Mouse (Mus musculus): ENCODE data around the gene Agpat3.

Gene Agpat3

GRCm38 (mm10) chr10:78324556-78325164, 27.6 kb downstream of the Agpat3 start:
- no peak for DNase-seq (ENCODE audit: low spot score in 2 of 2)

DNA sequence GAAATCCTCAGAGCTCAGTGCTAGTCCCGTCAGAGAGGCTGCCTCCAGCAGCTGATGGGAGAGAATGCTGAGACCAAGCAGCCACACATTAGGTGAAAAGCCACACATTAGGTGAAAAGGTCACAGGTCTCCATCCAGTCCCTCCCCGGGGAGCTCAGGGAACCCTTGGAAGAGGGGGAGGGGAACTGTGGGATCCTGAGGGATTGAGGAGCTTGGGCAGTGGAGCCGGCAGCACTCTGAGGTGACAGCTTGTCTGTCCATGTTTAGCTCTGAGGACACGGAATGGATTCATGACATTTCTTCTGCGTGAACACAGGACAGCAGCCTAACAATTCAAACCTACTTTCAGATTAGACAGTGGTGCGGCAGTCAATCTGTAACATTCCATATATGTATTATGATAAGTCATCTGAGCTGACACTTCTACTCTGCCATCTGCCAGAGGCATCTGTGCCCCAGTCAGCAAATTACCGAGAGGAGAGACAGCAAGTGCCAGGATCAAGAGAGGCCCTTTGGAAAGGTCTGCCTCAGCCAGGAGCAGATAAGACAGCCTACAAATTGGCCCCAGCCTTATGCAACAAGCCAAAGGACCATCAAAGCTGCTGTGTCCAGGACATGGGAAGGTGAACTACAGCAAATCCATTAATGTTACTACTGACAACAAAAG, 28.9 kb downstream of the Agpat3 start:
- DNase-seq (ENCODE audit: low spot score in 2 of 2) = no peak

DNA sequence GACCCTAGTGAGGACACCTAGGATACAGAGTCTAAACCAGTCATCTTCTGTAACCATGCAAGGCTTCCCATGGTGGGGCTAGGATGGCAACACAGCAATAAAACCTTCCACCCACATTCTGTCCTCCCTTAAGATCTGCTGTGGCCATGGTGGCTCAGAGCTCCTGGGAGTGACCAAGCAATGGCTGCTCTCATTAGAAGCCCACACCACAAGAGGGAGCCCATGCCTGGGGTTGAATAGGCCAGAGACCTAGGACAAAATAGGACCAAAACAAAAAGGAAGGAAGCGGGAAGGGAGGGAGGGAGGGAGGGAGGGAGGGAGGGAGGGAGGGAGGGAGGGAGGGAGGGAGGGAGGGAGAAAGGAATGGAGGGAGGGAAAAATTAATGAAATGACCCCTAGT, 29.5 kb downstream of the Agpat3 start:
- no peak for DNase-seq (ENCODE audit: low spot score in 2 of 2)

DNA sequence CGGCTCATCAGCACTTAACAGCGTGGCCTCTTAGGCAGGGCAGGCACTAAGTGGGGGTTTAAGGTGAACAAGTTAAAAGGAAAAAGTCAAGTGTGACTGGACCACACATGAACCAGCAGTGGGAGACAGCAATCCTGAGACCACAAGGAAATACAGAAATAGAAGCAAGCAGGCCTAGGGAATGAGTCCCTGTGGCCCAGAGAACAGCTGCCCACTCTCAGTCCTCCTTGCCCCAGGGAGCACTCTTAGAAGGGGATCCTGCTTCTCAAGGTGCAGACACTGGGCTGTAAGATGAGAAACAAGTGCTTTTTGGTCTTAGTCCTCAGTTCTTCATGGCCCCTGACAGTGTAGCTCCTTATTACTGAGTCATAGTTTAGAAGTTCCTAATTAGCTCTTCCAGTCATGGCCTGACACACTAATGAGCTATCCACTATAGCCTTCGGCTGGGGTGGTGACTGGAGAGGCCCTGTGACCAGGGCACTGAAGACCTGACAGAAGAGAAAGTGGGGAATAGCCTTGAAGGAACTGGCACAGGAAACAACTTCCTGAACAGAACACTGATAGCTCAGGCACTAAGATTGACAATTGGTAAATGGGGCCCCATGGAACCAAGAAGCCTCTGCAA, 31.0 kb downstream of the Agpat3 start:
- no peak for DNase-seq (ENCODE audit: low spot score in 2 of 2)

- DNase-seq (ENCODE audit: low spot score in 2 of 2) = no peak
These were observed 31.8 kb downstream of the Agpat3 start for GRCm38 (mm10) chr10:78320526-78320925.

GRCm38 (mm10) chr10:78319940-78320339, 32.3 kb downstream of the Agpat3 start:
- DNase-seq (ENCODE audit: low spot score in 2 of 2) = no peak

DNA sequence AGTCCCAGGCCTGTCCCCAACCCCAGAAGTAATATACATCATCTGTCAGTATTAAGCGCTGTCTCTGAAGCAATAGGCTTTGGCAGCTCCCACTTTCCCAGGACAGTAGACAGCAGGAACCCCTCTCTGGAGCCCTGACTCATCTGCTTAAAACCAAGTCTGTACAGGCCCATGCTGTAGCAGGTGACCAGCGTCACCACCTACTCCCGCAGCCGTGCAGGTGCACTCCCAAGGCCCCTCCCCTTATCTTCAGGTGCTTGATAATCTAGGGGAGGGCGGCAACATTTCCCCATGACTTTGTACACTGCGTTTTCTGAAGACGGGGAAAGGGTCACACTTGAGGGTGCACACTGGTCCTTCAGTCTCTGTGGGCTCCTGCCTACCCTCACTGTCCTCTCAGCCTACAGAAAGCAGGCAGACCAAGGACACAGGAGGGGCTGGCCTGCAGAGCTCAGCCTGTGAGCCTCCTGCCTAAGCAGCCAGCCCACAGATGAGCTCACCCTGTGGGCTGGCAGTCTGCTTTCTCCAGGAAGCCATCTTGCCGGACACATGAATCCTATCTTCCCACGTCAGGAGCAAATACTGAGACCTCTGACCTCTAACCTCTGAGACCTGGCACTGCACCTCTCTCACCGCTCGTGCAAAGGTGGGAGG, 34.9 kb downstream of the Agpat3 start:
- no peak for DNase-seq (ENCODE audit: low spot score in 2 of 2)

DNA sequence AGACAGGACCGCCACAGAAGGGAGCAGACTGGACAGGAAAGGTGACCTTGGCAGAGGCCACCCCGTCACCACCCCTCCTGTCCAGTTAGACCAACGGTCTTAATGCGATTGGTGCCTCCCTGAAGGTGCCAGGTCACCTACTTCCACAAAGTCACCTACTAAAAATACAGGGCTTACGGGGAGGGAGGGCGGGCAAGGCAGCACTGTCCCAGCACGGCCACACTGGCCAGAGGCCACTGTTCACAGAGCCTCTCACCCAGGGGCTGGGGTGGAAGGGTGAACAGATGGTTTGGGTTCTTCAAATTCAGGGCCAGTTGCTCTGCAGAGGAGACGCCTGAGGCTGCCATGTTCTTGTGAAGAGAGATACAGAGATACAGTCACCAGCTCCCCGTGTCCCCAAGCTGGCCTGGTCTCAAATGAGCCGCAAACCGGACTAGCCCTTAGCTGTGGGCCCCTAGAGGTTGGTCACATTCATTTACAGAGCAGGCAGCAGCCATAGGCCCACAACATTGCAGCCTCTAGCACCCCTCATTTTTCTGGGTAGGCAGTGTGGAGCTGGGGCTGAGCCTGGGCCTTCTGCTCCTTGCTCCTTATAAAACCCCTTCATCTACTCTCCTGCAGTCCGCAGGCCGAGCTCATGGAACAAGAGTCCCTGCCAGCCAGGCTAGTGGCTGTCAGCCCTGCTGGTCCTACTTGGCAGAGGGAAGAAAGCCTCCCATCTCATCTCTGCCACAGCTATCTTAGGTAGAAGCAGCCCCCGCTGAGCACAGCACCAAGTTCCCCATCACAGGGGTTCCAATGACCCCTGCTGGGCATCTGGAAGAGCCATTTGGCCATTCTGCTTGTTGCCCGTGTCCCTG, 35.8 kb downstream of the Agpat3 start:
- DNase-seq (ENCODE audit: low spot score in 2 of 2) = no peak

DNA sequence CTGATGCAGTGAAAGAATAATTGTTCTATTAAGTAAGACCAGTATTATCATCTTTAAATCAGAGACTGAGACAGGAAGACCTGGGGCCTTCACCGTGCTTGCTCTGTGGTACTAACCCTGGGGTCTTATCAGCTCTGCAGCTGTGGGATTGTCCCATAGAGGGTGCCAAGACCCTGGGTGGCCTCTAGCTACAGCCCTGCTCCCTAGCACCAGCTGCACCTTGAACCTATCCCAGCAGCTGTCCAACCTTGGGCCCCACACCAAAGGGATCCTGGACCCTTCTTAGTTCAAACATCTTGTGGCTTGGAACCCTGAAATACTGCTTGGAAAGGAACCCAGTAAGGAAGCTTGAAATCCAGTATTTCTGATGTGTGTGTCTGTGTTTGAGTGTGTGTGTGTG, 37.1 kb downstream of the Agpat3 start:
- no peak for DNase-seq (ENCODE audit: low spot score in 2 of 2)

DNA sequence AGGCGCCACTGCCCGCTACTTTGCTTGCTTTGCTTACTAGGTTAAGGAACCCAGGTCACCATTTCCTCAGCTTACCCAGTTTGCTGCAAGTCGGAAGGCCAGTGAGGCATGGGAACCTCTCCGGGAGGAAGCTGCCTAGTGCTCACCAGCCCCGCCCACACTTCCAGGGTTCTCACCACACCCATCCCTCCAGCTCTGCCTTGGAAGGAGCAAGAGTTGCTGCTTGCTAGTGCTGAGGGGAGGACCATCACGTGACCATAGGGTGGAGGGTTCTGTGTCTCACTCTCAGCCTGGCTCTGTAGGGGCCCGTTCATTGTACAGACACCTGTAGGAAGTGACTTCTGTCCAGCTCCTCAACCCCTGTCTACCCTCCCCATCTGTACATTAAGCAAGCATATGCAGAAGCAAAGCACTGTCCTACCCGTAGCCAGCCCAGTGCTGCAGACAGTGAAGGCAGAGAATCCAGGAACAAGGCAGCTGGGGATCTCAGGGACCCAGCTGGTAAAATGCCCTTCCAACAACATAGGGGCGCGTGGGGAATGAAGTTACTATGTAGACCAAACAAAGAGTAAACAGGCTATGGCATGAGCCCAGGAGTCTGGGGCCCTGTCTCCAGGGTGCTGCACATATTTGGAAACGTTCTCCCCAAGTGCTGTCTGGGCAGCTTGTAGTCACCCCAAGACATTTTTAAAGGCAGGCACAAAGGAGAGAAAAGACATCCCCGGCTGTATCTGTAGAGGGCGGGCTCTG, 40.2 kb downstream of the Agpat3 start:
- DNase-seq (ENCODE audit: low spot score in 2 of 2) = no peak

GRCm38 (mm10) chr10:78310747-78311267, 41.5 kb downstream of the Agpat3 start:
- no peak for DNase-seq (ENCODE audit: low spot score in 2 of 2)

DNA sequence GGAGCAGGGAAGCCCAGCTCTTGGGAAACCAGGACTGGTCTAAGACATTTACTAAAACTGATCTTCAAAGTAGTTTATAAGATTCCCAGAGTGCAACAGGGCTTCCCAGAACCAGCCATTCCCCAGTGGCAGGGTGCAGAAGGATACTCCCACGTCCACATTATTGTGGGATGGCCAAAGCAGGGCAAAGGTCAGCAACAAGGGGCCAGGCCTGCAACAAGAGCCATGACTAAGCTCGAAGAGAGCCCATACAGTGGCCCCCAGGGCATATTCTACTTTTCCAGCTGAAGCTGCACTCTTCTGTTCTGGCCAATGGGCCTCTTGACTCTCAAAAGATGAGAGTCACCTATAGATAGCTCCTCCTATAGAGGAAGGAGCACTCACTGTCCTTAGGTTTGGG, 43.7 kb downstream of the Agpat3 start:
- DNase-seq (ENCODE audit: low spot score in 2 of 2) = no peak

DNA sequence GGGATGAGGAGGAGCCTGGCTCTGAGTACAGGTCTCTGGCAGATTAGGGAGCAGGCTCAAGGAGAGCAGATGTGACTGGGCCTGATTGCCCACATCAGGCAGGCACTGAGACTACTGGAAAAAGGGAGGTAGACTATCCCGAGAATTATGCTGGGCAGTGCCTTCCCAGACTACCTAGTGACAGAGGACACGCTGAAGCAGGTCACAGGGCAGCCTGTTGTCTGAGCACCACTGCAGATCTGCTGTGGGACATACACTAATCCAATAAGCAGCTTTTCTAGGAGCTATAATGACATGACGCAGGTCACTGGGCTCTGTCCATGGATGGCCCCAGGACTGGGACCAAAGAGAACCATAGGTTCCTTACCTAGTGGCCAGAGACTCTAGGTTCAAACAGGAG, 44.9 kb downstream of the Agpat3 start:
- no peak for DNase-seq (ENCODE audit: low spot score in 2 of 2)

DNA sequence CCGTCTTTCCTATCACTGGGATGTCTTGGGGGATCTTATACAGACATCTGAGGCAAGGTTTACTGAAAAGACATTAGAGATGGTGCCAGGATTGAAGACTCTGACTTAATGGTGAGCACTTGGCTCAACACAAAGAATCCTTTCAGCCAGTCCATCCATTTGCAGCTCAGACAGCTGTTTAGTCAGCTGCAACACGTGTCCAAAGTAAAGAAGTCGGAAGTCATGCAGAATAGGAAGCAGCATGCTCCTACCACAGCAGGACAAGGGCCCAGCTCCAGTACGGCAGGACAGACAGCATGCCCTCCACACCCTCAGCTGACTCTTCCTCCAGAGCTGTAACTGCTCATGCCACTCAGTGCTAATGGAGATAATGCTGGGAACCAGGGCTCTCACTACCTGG, 46.3 kb downstream of the Agpat3 start:
- no peak for DNase-seq (ENCODE audit: low spot score in 2 of 2)

DNA sequence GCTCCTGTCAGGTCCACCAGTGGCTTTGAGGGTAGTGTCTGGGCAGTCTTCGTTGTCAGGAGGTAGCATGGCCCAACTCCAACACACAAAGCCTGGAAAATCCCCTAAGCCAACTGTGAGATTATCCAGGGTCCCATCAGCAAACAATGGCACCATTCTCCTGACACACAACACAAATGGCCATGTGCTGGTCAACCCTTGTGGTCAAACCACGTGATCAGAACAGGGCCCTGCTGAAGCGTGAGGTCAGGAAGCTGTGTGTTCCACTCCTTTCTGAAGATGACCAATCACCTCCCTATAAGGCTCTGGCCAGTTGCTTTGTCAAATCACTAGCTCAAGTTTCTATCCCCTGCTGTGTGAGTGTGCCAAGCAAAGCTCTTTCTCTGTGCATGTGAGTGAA, 47.3 kb downstream of the Agpat3 start:
- DNase-seq (ENCODE audit: low spot score in 2 of 2) = no peak

DNA sequence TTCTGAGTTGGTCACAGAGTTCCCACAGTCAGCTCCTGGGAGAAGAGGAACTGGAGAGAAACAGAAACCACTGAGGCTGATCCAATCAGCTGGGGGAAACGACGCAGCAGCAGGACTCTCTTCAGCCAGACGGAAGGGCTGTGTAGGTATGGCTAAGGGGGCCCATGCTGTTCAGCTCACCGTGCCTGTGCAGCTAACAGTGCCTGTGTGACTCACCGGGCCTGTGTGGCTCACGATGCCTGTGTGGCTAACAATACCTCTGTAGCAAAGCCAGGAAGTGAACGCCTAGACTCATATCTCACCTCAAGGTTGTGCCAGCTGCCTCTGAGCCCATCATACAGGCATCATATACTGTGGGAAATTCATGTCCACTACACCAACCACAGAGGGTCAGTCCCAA, 48.6 kb downstream of the Agpat3 start:
- no peak for DNase-seq (ENCODE audit: low spot score in 2 of 2)

GRCm38 (mm10) chr10:78300061-78300460, 52.2 kb downstream of the Agpat3 start:
- DNase-seq (ENCODE audit: low spot score in 2 of 2) = peak in 1 of 2 experiments; percentile 46

- DNase-seq (ENCODE audit: low spot score in 2 of 2) = no peak
These were observed 53.3 kb downstream of the Agpat3 start for GRCm38 (mm10) chr10:78298651-78299644.

- DNase-seq (ENCODE audit: low spot score in 2 of 2) = peak; percentile 32 to 63
These were observed 54.5 kb downstream of the Agpat3 start for GRCm38 (mm10) chr10:78297576-78298484.
